Mouse (Mus musculus): ENCODE measurements around the gene Bicdl1. TPM values are rescaled to one million over a fixed set of nuclear protein-coding genes. Genes with fewer than 3 reads are reported as not detected.

Bicdl1 gene
- total RNA-seq, 2 experiments from 2014 or later = 1.7 TPM; not detected in 1

- no peak for ATAC-seq (replicated peaks; ENCODE audit: poor library complexity)
Observed at GRCm38 (mm10) chr5:115630291-115630690, 101.1 kb downstream of the Bicdl1 start.

DNA sequence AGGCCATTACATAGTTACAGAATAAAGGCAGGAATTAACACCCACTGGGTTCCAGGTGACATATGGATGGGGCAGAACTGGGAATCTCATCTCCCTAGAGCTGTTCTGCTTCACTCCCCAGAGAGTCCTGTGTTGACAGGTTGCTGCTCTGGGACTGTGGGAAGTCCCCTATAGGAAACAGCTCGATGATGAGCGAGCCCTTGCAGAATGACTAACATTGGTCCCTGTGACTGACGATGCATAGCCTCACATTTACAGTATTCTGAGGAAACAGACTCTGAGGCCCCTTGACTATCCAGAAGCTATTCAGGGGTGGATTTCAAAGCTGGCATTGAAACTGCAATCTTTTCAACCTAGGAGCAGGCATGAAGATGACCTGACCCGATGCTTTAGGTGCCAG is 101.7 kb downstream of the Bicdl1 start:
- ATAC-seq (replicated peaks; ENCODE audit: poor library complexity) = no peak

- peak; percentile 41 for ATAC-seq (replicated peaks; ENCODE audit: poor library complexity)
Observed at GRCm38 (mm10) chr5:115628083-115628482, 103.3 kb downstream of the Bicdl1 start.

DNA sequence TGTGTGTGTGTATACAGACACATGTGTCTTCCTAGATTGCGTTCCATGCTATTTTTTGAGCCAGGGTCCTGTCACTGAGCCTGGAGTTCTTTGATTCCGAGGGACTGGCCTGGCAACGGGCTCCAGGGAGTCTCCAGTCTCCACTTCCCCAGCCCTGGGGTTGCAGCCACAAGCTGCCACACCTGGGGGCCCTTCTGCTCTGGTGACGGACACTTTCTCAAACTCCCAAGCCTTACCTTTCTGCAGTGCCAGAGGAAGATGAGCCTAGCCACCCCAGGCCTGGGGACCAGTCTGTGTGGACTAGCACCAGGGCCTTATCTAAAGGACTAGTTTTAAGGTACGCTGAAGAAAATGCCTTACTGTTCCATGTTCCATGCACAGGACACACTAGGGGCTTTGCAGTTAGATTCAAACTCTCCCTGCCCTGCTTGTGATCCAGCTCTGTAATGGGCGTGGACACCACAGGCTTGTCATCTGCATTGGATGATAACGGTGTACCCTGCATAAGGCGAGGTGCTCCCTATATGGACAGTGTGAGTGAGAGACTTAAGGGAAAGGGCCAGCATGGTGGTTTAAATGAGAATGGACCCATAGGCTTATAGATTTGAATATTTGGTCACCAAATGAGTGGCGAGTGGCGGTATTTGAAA is 105.1 kb downstream of the Bicdl1 start:
- ATAC-seq (replicated peaks; ENCODE audit: poor library complexity) = peak; percentile 71

DNA sequence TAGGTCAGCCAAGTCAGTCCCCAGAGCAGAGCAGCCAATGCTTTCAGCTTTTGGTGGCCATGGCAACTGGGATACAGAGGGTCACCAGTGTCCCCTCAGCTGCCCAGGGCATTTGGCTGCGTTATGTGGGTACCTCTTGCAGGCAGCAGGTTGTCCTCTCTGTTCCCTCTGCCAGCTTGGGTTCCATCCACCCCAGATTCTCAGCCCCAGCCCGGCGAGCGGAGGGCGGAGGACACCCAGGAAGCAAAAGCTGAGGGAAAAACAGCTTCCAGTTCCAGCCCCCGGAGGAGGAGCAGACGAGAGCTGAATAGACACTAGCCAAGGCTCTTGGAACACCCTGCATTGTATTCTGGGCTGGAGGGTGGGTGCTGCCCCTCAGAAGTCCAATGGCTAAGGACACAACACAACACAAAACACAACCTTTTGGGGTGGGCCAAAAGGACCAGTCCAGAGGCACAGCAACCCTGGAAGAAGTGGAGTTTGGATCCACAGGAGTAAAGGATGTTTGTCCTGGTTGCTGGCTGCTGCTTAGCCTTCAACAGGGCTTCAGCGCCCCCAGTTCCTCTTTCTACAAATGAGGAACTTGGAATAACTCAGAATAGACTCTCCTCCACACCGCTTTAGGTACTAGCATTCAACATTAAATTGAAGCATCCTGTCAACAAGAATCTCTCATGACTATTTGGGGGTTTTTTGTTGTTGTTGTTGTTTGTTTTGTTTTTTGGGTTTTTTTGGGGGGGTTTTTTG is 107.6 kb downstream of the Bicdl1 start:
- peak; percentile 42; the same call in 1 of the 2 replicates for ATAC-seq (replicated peaks; ENCODE audit: poor library complexity)

DNA sequence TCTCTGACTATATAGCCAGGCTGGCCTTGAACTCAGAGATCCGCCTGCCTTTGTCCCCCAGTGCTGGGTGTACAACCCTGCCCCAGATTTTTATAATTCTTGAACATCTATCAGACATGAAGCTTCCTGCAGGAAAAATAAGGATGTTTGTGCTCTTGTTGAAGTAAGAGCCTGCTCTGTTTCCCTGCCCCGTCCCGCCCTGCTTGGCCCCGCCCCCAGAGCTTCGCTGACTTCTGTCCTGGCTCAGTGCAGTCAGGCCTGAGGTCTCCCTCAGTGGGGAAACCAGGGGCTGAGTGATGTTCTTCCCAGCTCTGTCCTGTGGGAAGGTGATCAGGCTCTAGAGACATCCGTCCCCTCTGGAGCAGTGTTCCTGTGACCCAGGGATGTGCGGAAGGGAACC is 108.7 kb downstream of the Bicdl1 start:
- ATAC-seq (replicated peaks; ENCODE audit: poor library complexity) = no peak

DNA sequence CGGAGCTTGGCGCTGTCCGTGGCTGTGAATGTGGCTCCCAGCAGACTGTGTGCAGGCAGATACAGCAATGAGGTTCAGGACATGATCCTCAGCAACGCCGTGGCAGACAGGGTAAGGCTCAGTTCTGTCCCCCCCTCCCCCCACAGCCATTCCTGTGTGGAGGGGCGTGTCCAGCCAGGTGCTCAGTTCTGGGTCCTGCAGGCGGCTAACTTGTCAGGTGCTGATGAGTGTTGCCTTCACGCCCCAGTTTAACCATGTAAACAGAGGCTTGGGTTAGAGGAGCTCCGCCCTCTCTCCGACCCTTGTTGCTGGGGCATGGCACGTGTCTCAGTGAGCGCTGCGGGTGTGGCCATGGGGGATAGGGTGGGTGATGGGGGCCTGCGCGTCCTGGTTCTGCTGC is 111.7 kb downstream of the Bicdl1 start:
- ATAC-seq (replicated peaks; ENCODE audit: poor library complexity) = no peak

DNA sequence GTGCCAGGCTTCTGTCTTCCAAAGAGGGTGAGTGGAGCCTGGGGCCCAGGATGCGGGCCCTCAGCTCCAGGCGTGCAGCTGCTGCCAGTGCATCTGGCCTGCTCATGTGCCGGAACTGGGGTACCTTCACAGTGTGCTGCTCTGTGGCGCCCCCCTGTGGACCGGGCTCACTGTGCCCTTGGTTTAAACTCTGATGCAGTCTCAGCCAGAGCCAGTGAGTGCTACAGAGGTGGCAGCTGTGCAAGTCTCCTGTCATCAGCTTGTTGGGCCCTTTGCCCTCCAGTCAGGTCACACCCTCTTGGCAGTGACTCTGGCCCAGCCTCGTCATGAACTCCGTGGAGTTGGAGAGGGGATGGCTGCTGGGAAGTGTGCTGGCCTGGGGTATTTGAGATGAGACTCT is 116.5 kb downstream of the Bicdl1 start:
- peak; percentile 76 for ATAC-seq (replicated peaks; ENCODE audit: poor library complexity)

DNA sequence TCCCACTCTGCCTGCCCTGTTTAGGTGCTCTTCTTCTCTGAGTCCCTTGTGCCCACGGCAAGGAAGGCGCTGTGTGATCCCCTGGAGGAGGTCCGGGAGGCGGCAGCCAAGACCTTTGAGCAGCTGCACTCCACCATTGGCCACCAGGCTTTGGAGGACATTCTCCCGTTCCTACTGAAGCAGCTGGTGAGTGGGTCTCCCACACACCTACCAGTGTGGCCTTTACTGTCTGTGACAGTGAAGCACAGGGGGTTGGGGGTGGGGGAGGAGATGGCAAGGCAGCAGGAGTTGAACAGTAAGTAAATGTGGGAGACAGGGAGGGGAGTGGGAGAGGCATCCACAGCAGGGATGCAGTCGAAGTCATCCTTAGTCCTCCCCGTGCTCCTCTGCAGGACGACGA is 118.1 kb downstream of the Bicdl1 start:
- ATAC-seq (replicated peaks; ENCODE audit: poor library complexity) = no peak

GRCm38 (mm10) chr5:115611566-115611965 is 119.9 kb downstream of the Bicdl1 start:
- peak; percentile 67 for ATAC-seq (replicated peaks; ENCODE audit: poor library complexity)

DNA sequence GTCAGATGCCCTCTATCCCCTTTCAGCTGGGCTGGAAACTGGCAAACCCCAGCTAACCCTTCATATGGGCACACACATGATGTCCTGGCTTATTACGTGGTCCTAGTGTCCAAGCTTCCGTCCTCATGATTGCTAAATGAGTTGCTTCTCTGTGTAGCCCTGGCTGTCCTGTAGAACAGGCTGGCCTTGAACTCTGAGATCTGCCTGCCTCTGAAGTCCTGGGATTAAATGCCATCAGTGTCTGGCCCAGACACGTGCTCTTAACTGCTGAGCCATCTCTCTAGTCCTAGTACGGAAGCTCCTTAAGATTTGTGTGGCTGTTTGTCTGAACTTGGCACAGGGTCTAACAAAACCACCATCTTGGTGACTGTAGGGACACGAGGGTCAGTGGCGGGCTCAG is 127.9 kb downstream of the Bicdl1 start:
- ATAC-seq (replicated peaks; ENCODE audit: poor library complexity) = no peak

Other genes starting within 250 kb of the Bicdl1 start
- 9.8 and 12.3 TPM in 2 replicates for gene Sirt4, start 246.9 kb downstream of the Bicdl1 start, total RNA-seq (2015)
- gene Sirt4, start 246.9 kb downstream of the Bicdl1 start, total RNA-seq (2017) = 2.8 and 4.6 TPM in 2 replicates
- 40.4 and 52.8 TPM in 2 replicates for gene Pxn, start 224.9 kb downstream of the Bicdl1 start, total RNA-seq (2015)
- gene Pxn, start 224.9 kb downstream of the Bicdl1 start, total RNA-seq (2017) = 69.6 and 73.0 TPM in 2 replicates
- gene Rplp0, start 172.2 kb downstream of the Bicdl1 start, total RNA-seq (2015) = 3,223 and 3,257 TPM in 2 replicates
- 1,603 and 2,013 TPM in 2 replicates for gene Rplp0, start 172.2 kb downstream of the Bicdl1 start, total RNA-seq (2017)
- 17.5 and 17.7 TPM in 2 replicates for gene Gcn1l1, start 166.4 kb downstream of the Bicdl1 start, total RNA-seq (2015)
- gene Gcn1l1, start 166.4 kb downstream of the Bicdl1 start, total RNA-seq (2017) = 33.2 and 35.3 TPM in 2 replicates
- gene Rab35, start 99.7 kb downstream of the Bicdl1 start, total RNA-seq (2015) = 24.7 and 25.2 TPM in 2 replicates
- gene Rab35, start 99.7 kb downstream of the Bicdl1 start, total RNA-seq (2017) = 22.8 and 28.8 TPM in 2 replicates
- gene Cit, start 113.7 kb upstream of the Bicdl1 start, total RNA-seq (2015) = 21.5 and 29.3 TPM in 2 replicates
- gene Cit, start 113.7 kb upstream of the Bicdl1 start, total RNA-seq (2017) = 22.3 and 49.3 TPM in 2 replicates

All from megakaryocyte progenitor cell, adult 5-6 weeks (primary cell).